Mouse (Mus musculus) heart, postnatal 0 days (tissue): ENCODE data around the gene Myo1c. TPM values are rescaled to one million over a fixed set of nuclear protein-coding genes. Genes with fewer than 3 reads are reported as not detected.

Experiments
- ATAC-seq: fragments of 200-750 bp; cut with Nextera tagmentation; 2 replicates; pipeline ENCODE4 v1.8.0; 2017; ENCODE audit warnings: low read depth, moderate number of reproducible peaks, moderate library complexity; ENCODE audit not compliant: insufficient read depth
- DNase-seq: peaks from one replicate; pipeline ENCODE4 v3.0.0-alpha.2; 2016; ENCODE audit warnings: low spot score
- H3K27ac ChIP-seq: fragments of 300-500 bp; sonication (generic); 2 replicates; pipeline ENCODE4 v1.5.1; 2014; ENCODE audit warnings: low read depth, mild to moderate bottlenecking
- H3K27me3 ChIP-seq: fragments of 300-500 bp; sonication (generic); 2 replicates; pipeline ENCODE4 v1.6.1; 2014; ENCODE audit warnings: low read length, mixed read lengths; ENCODE audit not compliant: control insufficient read depth, insufficient read depth
- H3K36me3 ChIP-seq: fragments of 300-500 bp; sonication (generic); replicated peaks from 2 replicates; pipeline ENCODE4 v1.6.1; 2014; ENCODE audit warnings: low read length, mixed read lengths; ENCODE audit not compliant: control insufficient read depth, insufficient read depth
- H3K4me1 ChIP-seq: fragments of 300-500 bp; sonication (generic); 2 replicates; pipeline ENCODE4 v1.6.1; 2014; ENCODE audit warnings: antibody characterized with exemption; ENCODE audit not compliant: control insufficient read depth, insufficient read depth
- H3K4me2 ChIP-seq: fragments of 300-500 bp; sonication (generic); 2 replicates; pipeline ENCODE4 v1.6.1; 2014; ENCODE audit warnings: low read depth, mild to moderate bottlenecking, low read length, moderate library complexity
- H3K4me3 ChIP-seq: fragments of 300-500 bp; sonication (generic); 2 replicates; pipeline ENCODE4 v1.5.1; 2014; ENCODE audit warnings: low read depth, low read length
- H3K9ac ChIP-seq: fragments of 300-500 bp; sonication (generic); replicated peaks from 2 replicates; pipeline ENCODE4 v1.6.1; 2014; ENCODE audit warnings: low read depth, low read length, mixed read lengths
- H3K9me3 ChIP-seq: fragments of 300-500 bp; sonication (generic); replicated peaks from 2 replicates; pipeline ENCODE4 v1.6.1; 2016; ENCODE audit warnings: low read length; ENCODE audit not compliant: control insufficient read depth
- CTCF ChIP-seq: IDR thresholded peaks from 2 replicates; pipeline ENCODE4 v1.5.1; 2016; ENCODE audit warnings: antibody characterized with exemption, control low read depth, low read depth
- EP300 ChIP-seq: IDR thresholded peaks from 2 replicates; pipeline ENCODE4 v1.6.1; 2016; ENCODE audit warnings: antibody characterized with exemption, low read depth
- WGBS: fragments of 180-500 bp; shearing (Covaris S2); extraction: QIAGEN DNeasy Blood & Tissue Kit; methylation state at CpG from one replicate; pipeline ENCODE4 v1.1.7; 2014; 5-methylcytosine and 5-hydroxymethylcytosine counted together
- polyA plus RNA-seq: library from polyadenylated mRNA; unstranded; fragments of >200 nt; fragmentation: Nextera tagmentation; extraction: Ambion mirVana; gene quantifications from 2 replicates; pipeline ENCODE4 v1.2.1, GENCODE M21; 2015
- total RNA-seq: library from RNA; depleted of rRNA; stranded (reverse); fragments of >200 nt; gene quantifications from 2 replicates; pipeline ENCODE4 v1.2.3, GENCODE M21; 2014; ENCODE audit warnings: low replicate concordance

The Myo1c gene
- total and polyA plus RNA-seq, 2 experiments from 2014 or later = 45.2 to 143 TPM

DNA sequence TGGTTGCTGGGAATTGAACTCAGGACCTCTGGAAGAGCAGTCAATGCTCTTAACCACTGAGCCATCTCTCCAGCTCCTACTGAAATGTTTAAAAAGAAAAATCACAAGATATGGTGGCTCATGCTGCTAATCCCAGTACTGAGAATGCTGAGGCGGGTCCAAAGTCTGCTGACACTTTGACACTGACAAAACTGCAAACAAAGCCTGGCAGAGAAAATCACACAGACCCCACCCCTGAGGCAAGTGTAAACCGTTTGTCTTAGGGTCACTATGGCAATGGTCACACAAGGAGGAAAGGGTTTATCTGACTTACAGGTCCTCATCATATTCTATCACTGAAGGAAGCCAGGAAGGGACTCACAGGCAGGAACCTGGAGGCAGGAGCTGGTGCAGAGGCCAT lies 34.7 kb upstream of the Myo1c start:
- 89% methylated on average over 2 of the region's 2 CpGs for WGBS

DNA sequence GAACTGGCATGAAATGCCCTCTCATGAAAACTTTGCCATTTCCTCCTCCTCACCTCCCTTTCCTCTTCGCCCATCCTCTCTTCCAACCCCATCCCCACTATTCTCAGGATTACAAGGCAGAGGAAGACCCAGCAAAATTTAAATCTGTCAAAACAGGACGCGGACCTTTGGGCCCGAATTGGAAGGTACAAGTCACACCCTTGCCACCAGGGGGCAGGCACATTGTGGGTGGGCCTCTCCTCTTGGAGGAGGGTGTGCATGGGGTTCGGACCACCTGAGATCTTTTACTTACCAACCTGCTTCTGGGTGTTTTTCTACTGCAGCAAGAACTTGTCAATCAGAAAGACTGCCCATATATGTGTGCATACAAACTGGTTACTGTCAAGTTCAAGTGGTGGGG lies 31.2 kb upstream of the Myo1c start:
- ATAC-seq = no peak
- Histone ChIP-seq H3K27me3 (no peaks in the 10 kb centered on the region), H3K27ac (peak overlapping the region; percentile 98), H3K36me3 (peaks cover 57% of the 10 kb centered on the region), H3K4me3 (no peak overlapping the region), H3K4me1 (peaks cover 37% of the 10 kb centered on the region), H3K9ac (no peak overlapping the region), H3K9me3 (no peaks in the 10 kb centered on the region), H3K4me2 (no peak overlapping the region)
- DNase-seq = no peak
- TF ChIP-seq CTCF = peak; percentile 58
- TF ChIP-seq EP300 = no peak
- 80% methylated on average over 5 of the region's 5 CpGs for WGBS

More for the DNA sequence above, 34.7 kb upstream of the Myo1c start:
- H3K36me3 ChIP-seq = peaks cover 79% of the 10 kb centered on the region
- no peak overlapping the region for H3K9ac ChIP-seq
- peaks cover 8% of the 10 kb centered on the region; the same call in 1 of the 2 replicates for H3K4me1 ChIP-seq
- no peak overlapping the region for H3K4me3 ChIP-seq
- H3K4me2 ChIP-seq = no peak overlapping the region
- no peak overlapping the region for H3K27ac ChIP-seq
- H3K9me3 ChIP-seq = no peaks in the 10 kb centered on the region
- no peaks in the 10 kb centered on the region for H3K27me3 ChIP-seq
- ATAC-seq = no peak
- no peak for DNase-seq
- TF ChIP-seq CTCF (no peak), EP300 (no peak)

DNA sequence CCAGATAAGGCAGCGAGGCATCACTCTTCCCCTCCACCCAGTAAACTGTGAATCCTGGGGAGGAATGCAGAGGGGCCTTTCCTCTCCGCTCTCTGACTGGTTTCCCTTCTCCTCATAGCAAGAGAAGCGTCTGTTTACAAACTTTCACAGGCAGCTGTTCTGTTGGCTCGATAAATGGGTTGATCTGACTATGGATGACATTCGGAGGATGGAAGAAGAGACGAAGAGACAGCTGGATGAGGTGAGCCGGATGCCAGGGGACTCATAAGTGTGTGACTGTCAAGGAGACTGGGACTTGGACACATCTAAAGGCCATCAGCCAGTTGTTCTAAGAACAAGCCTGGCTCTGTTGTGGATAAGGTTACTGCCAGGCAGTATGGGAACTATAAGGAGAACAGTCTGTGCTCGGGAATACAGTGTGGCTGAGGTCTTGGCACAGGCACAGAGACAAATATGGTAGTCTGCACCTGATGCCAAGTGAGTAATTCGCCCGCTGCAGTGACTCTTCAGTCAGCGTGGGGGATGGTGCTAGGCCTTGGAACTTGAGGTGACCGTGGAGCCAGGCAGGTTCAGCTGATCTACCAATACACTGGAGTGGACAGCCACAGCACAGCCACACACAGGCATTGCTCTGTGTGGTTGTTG lies 30.0 kb upstream of the Myo1c start:
- ATAC-seq (peak; percentile 84), DNase-seq (peak; percentile 85)
- Histone ChIP-seq H3K36me3 (peaks cover 49% of the 10 kb centered on the region), H3K4me2 (no peak overlapping the region), H3K9me3 (no peaks in the 10 kb centered on the region), H3K9ac (no peak overlapping the region), H3K4me1 (peaks cover 48% of the 10 kb centered on the region), H3K27me3 (no peaks in the 10 kb centered on the region), H3K4me3 (no peak overlapping the region), H3K27ac (peak overlapping the region; percentile 98)
- 51% methylated on average over 12 of the region's 12 CpGs for WGBS
- TF ChIP-seq CTCF (no peak), EP300 (no peak)

DNA sequence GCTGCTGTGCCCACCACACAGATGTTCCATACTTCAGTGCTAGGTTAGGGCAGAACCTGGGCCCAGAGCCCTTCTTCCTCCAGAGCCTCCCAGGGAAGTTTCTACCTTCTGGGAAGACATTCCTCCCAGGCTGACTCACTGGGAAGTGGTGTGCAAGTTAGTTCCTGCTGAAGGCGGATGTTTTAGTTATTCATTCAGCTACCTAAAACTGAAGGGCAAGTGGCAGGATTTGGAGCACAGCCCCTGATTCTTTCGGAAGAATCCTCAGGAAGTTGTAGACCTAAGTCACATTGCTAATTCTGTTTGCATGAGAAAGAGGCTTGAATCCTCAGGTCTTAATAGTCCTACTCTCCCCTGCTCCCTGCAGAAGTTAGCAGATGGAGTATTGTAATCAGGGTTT lies 28.9 kb upstream of the Myo1c start:
- ATAC-seq (no peak), DNase-seq (no peak)
- H3K4me1 ChIP-seq = peaks cover 50% of the 10 kb centered on the region
- H3K27me3 ChIP-seq = no peaks in the 10 kb centered on the region
- H3K4me2 ChIP-seq = no peak overlapping the region
- H3K9ac ChIP-seq = no peak overlapping the region
- no peaks in the 10 kb centered on the region for H3K9me3 ChIP-seq
- no peak overlapping the region for H3K4me3 ChIP-seq
- TF ChIP-seq CTCF (no peak), EP300 (no peak)
- peak overlapping the region; percentile 98 for H3K27ac ChIP-seq
- 69% methylated on average over 2 of the region's 2 CpGs for WGBS
- peaks cover 53% of the 10 kb centered on the region for H3K36me3 ChIP-seq

DNA sequence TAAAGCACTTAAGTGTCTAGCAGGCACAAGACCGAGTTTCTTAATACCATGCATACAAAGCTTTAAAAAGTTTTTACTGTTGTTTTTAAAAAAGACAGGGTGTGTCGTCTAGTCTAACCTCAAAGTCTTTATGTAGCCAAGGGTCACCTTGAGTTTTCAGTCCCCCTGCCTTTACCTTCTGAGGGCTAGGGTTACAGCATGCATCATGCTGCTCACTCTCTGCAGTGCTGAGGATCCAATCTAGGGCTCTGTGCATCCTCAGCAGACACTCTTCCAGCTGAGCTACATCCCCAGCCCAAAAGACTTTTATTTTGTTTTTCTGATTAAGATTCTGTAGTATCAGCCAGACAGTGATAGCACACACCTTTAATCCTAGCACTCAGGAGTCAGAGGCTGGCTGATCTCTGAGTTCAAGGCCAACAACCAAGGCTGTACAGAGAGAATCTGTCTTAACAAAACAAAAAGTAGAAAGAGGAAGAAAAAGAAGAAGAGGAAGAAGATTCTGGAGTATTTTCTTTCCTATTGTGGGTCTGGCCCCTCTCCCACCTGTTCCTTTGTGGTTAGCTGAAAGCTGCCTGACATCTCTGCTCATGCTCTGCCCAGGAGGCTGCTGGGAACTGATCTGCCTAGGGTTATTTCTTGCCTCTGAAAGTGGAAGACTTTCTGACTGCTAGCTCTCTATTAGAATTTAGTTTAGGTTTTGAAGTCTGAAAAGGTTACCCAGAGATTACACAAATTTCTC lies 27.5 kb upstream of the Myo1c start:
- H3K27me3 ChIP-seq = no peaks in the 10 kb centered on the region
- H3K4me1 ChIP-seq = peaks cover 50% of the 10 kb centered on the region
- WGBS = 45% methylated on average over 2 of the region's 2 CpGs
- ATAC-seq = no peak
- H3K4me2 ChIP-seq = no peak overlapping the region
- no peak for DNase-seq
- H3K4me3 ChIP-seq = no peak overlapping the region
- no peak overlapping the region for H3K9ac ChIP-seq
- no peaks in the 10 kb centered on the region for H3K9me3 ChIP-seq
- TF ChIP-seq CTCF = no peak
- no peak for TF ChIP-seq EP300
- H3K36me3 ChIP-seq = peaks cover 55% of the 10 kb centered on the region
- H3K27ac ChIP-seq = peak overlapping the region; percentile 98
